Mouse (Mus musculus) left cerebral cortex, postnatal 10 days (tissue): ENCODE results near the gene Cyb5rl. TPM values are rescaled to one million over a fixed set of nuclear protein-coding genes. Genes with fewer than 3 reads are reported as not detected.
"Not testable (repeated sequence)": the region's sequence is repeated elsewhere in the genome, so short reads cannot be mapped to it uniquely, and the experiment has no call there.

ENCODE experiments used
- DNase-seq, 2 experiments: peaks; one replicate each; pipeline ENCODE4 v3.0.0; 2021 to 2022; ENCODE audit warnings: low spot score in 2 of 2, mixed read lengths in 1 of 2; ENCODE audit errors: extremely low spot score in 1 of 2
- intact Hi-C: fragments of 180-260 bp; cut with DNase I; formaldehyde crosslinking; loops from one replicate; pipeline ENCODE4 v1.15.1; 2025
- total RNA-seq, 2 experiments: library from RNA; stranded (reverse); gene quantifications; 2 replicates each; pipeline ENCODE4 v1.2.3; 2021

The Cyb5rl gene
- total RNA-seq, 2 experiments from 2014 or later: 9.0 to 9.7 TPM

DNA sequence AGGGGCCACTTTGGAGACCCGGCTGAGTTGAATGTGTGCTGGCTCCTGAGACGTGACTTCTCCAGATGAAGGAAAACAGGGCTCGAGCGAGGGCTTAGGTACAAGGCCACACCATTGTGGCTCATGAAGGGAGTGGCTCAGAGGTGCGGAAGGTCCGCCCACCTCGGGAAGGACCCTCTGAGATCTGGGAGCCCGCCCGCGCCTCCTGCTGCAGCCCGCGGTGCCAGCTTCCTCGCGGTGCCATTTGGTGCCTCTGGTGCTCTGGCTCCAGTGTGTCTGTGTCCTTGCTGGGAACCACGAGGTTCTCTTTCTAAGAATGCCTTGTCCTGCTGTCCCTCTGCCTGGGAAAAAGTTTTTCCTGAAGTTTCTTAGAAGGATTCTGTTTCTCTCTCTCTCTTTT lies 31.1 kb downstream of the Cyb5rl start:
- intact Hi-C loops: no loop called here
- no peak for DNase-seq

DNA sequence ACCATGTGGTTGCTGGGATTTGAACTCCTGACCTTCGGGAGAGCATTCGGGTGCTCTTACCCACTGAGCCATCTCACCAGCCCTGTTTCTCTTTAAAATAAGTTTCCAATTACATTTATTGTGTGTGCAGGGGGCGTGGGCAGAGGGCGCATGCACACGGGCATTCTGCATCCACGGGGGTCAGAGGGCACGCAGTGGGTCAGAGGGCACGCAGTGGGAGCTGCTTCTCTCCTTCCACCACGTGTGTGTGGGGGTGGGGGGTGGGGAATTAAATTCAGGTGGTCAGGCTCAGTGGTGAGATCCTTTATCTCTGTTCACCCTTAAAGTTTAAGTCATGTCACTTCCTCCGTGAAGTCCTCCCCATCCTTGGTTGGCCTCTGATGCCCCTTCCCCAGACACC lies 31.6 kb downstream of the Cyb5rl start:
- no peak for DNase-seq
- intact Hi-C loops: no loop called here

DNA sequence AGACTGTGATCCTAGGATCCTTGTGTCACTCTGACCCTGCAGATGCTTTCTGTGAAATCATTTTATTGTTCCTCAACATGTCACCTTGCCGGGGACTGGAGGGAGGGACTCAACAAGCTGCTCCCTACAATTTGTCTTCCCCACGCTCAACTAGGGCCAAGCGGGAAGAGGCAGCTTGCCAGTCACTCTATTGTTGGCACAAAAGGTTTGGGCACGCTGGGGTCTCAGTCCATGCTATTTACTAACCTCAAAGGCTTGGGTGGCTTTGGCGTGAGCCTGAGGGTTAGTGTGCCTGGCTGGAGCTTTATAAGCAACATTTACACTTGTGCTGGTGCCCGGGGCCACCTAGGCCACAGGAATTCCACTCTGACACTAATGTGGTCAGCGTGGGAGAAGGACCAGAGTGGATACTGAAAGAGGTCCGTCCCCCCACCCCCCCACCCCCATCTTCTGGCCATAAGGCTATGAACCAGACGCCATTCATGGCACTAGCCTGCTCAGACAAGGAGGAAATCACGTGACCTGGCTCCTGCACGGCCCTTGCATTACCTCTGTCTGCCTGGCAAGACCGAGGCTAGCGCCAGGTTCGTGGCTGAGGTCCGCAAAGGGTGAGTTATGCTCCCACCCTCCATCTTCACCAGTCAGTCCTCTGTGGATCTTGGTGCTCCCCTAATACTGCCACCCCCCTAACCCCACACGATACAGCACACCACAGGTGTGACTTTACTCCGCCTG lies 32.2 kb downstream of the Cyb5rl start:
- DNase-seq: no peak

DNA sequence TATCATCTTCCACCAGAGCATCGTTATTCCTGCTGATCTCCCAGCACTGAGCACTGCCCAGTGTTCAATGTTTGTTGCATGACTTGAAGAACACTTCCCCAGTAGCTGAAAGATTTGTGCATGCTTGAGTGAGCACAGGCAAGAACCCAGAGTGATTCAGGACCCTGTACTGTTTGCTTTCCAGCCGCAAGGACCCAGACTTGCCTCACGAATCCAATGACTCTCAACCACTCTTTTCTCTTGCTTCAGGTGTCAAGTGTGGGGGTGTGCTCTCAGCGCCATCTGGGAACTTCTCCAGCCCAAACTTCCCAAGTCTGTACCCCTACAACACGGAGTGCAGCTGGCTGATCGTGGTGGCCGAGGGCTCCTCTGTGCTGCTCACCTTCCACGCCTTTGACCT lies 35.4 kb downstream of the Cyb5rl start:
- intact Hi-C loops: no loop called here
- no peak for DNase-seq

More for the DNA sequence above, 32.2 kb downstream of the Cyb5rl start:
- intact Hi-C loops: no loop called here

DNA sequence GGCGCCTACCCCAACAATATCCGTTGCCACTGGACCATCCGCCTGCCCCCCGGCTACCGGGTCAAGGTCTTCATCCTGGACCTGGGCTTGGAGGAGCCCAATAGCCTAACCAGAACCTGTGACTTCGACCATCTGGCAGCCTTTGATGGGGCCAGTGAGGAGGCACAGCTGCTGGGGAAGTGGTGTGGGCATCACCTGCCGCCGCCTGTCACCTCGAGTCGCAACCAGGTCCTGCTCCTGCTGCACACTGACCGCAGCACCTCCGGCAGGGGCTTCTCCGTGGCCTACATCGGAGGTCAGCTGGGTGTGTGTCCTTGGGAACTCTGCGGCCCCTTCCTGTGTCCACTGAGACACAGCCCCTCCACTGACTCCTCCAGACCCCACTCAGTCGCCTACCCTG lies 40.0 kb downstream of the Cyb5rl start:
- intact Hi-C loops: no loop called here
- no peak for DNase-seq

DNA sequence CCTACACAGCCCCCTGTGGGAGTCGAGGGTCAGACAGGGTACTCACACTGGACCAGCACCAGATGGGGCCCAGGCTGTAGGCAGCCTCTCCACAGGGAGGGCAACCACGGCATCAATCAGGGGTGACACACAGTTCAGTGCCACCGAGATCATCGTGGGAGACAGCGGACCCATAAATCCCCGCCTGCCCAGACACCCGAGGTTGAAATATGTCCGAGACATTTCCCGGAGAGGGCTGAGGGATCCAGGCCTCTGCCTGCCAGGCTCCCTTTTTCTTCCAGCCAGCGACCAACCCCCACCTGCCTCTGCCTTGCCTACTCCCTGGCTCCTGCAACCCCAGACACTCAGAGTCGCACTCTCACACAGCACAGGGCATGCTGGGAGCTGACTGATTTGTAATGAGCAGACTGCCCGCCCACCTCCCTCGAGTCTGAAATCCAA lies 41.5 kb downstream of the Cyb5rl start:
- intact Hi-C loops: no loop called here
- no peak for DNase-seq

DNA sequence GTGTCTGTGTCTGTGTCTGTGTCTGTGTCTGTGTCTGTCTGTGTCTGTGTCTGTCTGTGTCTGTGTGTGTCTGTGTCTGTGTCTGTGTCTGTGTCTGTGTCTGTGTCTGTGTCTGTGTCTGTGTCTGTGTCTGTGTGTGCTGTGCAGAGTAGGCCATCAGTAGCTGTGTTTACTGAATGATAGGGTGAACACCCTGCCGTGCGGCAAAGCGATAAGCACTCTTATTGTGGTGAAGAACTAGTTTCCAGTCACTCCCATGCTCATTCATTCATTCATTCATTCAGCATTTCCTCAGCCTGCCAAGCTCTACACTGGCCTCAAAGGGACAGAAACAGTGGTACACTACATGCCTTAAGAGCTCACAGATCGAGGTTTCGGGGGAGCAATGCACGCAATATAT lies 42.4 kb downstream of the Cyb5rl start:
- DNase-seq, intact Hi-C loops: not testable (repeated sequence)

DNA sequence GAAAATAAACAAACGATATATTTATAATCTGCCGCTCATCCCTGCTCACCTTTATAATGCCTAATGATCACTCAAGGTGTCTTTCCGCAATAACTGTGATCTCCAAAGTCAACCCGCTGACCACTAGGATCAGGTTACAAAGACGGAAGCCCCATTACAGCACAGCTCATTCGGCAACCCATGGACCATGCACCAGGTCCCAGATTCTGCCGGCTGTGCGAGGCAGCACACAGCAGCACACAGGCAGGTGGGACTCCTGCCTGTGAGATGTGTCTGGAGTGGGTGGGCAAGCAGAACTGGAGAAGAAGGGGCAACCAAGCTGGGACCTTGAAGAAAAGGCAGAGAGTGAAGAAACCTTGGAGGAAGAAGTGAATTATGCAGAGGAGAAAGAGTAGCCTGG lies 47.5 kb downstream of the Cyb5rl start:
- DNase-seq: no peak
- intact Hi-C loops: no loop called here

DNA sequence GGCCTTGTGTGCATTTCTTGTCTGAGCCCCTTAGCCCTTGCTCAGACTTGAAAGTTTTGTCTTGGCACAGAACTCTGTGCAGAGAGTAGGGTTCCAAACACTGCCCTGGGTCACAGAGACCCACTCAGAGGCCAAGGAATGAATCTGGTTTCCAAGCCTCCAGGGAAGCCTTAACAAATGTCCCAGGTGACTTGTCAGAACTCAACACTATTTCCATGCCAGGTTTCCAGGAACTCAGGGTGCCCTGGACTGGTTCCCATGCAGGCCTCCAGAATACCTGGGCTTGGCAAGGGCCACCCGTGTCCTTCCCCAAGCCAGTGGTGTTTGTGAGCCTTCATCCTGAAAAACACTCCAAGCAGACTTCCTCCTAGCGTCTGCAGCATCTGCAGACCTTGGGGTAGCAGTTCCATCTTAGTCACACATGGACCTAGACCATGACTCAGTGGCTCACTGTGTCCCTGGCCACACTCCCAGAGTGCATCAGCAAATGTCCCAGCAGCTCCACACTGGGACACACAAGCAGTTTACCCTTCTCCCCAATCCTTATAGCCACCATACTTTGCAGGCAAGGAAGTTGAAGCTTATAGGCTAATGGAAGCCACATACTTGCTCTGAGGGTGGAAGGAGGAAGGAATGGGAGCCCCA lies 51.1 kb downstream of the Cyb5rl start:
- intact Hi-C loops: no loop called here
- no peak for DNase-seq

DNA sequence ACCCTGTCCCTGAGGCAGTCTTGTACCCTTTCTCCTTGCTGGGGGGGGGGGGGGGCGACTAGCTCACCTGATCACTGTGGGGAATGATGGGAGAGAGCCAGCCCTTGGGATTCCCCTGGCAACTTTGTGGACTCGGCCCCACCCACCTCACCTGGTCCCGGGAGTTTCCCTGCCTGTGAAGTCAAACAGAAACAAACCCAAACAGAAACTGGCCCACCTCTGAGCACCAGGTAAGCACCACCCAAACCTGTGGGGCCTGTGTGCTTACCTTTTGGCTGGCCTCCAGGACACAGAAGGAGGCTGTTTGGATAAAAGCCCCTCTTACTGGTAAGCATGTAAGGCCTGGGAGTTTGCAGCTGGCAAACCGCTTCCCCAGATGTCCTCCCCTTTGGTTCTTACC lies 52.3 kb downstream of the Cyb5rl start:
- intact Hi-C loops: no loop called here
- no peak for DNase-seq

DNA sequence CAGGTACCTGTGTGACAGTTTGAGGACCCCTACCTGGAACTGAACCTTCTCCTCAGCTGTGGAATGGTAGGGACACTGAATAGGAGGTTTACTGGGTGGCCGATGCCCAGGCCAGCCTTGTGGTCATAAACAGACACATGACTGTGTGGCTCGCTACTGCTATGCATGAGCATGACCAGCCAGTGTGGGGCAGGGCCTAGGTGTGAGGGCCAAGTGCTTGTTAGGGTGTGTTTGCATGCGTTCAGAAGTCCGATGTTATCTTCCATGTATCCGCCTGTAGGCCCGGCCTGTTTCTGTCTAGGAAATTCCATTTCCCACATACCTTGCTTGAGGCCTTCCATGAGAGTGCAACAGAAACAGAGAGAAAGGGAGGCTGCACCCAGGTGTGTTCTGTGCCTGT lies 53.9 kb downstream of the Cyb5rl start:
- intact Hi-C loops: no loop called here
- DNase-seq: no peak

DNA sequence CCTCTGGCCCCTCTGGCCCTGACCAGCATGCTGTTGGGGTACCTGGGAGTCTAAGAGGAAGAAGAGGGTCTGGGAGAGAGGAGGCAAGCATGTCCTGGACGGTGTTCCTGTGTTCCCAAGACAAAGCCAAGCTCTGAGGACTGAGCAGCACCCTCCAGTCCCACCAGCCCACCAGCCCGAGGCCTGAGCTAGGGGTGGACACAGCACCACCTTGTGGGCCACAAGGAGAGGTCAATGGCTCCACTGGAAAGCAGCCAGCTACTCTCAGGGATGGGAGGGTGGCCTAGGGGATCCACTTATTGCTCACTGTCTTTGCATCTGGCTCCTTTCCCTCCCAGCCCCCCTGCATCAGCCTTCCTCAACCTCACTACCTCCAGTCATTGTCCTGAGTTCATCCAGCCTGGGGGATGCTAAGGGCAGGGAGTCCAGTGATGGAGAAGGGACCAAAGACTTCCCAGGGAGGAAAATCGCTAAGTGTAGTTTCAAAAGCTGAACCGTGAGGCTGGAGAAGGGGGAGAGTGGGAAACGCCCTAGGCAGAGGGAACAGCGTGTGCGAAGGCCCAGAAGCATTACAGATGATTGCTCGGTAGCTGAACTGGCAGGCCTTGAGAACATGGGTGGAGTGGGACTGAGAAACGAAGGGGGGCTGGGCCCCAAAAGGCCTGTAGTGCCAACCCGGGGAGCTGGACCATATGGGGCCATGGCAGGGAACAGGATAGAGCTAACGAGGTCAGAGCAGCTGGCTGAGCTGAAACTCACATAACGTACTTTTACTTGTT lies 54.6 kb downstream of the Cyb5rl start:
- peak in 1 of 2 experiments; percentile 63 for DNase-seq
- intact Hi-C loops: no loop called here

DNA sequence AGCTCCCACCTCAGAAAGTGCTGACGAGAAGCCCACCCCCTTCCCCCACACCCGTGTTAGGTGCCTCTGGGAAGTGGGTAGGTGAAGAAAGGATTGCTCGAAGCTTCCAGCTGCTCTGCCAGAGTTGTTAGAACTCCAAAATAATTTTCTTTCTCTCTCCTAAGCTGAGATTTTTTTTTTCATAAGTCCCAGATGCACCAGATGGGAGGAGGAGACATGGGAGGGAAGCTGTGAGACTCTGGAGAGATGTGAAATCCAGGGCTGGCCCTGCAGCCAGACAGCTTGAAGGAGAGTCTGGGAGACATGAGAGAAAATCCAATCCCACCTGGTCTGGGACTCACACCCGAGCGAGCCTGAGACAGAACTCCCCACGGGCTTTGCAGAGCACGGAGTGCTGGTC lies 57.6 kb downstream of the Cyb5rl start:
- no peak for DNase-seq
- intact Hi-C loops: no loop called here

DNA sequence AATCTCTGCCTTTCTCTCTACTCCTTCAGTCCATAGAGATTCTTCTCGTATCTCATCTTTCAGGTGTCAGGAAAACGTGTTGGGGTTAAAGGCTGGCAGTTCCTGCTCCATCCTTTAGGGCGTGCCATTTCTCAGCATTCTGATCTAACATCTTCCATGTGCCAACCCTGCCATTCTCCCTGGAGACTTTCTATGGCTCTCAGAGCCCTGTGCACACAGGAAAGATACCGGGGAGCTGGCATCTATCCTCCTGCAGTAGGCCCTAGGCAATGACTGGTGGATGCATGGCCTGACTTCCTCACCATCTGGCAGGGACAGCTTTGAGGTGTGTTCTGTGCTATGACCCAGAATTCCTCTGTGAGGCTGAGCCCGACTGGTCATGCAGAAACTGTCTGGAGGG lies 58.3 kb downstream of the Cyb5rl start:
- intact Hi-C loops: no loop called here
- DNase-seq: no peak

DNA sequence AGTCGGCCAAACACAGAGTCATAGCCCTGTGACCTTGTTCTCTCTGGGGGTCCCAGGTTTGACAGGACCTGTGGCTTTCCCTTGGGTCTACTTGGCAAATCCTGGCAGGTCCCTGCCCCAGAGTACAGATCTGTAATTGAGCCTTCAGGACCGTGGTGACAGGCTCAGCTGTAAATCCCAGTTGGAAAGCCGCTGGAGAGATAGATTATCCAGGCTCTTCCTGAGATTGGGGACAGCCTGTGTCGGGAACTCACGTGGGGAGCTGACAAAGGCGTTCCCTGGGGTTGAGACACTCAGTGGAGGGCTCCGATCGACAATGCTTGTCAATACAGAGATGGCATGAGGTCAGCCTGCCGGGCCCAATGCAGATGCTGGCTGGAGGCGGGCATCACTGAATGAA lies 59.6 kb downstream of the Cyb5rl start:
- DNase-seq: no peak
- intact Hi-C loops: no loop called here

DNA sequence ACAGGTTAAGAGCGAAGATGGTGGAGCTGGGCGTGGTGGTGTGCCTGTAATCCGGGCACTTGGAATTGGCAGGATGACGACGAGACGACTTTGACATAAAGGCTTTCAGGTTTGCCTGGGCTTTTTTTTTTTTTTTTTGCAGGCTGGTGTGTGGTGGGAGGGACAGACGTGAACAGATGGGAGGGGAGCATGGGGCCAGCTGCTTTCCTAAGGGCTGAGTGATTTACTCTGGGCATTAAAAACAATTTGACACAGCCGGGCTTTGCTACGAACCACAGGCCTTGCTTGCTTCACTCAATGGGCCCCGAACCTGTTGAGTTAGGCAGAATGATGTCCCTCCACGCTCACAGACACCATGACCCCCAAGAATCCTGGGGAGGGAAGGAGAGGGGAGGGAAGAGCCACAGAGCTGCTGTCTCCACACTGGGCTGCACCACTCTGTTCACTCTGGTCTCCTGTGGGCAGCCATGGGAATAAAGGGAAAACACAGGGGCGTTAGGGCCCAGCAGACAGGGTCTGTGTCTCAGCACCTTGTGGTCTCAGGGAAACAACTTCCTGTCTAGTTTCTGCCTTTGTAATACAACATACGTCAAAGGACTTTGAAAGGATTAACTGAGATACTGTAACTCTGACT lies 60.2 kb downstream of the Cyb5rl start:
- no peak for DNase-seq
- intact Hi-C loops: no loop called here

DNA sequence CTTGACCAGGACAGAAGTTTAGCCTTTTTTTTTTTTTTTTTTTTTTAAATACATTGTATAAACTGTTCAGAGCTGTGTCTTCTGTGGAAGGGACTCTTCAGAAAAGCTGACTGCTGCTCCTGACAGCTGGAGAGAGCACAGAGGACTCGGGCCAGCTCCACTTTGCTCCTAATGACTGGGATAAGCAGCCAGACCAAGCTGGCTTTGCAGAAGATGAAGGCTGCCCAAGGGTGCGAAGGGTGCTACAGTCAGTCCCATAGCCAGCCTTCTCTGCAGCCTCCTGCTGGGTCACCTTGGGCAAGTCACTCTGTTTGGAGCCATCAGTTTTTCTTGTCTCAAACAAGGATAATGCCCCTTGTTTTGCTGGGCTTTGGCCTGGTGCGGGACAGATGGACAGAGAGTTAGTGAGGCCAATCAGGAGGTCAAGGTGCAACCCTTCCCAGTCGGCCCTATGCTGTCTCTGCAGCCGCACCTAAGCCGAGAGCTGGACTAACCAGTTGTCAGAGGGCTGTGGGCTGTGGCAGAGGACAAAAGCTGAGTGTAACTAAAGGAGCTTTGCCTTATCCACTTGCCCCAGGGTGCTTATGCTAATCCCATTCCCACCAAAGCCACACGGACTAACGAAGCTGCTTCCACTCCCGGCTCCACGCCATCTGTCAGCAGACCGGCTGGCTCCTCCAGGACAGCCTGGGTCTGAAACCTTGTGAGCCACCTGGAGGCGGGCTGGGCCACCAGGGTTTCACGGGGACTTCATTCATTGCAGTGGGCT lies 61.3 kb downstream of the Cyb5rl start:
- intact Hi-C loops: no loop called here
- DNase-seq: no peak

DNA sequence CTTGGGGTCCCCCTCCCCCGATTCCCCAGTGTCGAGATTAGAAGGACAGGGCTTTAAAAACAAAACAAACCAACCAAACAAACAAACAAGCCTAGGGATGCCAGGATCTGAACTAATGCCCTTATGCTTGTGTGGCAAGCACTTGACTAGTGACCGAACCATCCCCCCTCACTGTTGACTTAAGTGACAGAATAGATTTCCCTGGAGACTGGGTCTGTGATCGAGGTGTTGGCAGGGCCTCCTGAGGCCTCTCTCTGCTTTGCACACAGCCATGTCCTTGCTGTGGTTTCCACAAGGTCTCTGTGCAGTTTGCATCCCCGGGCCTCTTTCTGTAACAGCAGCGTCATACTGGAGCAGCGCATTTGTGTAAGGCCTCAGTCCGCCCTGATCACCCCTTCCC lies 62.6 kb downstream of the Cyb5rl start:
- intact Hi-C loops: no loop called here
- no peak for DNase-seq

DNA sequence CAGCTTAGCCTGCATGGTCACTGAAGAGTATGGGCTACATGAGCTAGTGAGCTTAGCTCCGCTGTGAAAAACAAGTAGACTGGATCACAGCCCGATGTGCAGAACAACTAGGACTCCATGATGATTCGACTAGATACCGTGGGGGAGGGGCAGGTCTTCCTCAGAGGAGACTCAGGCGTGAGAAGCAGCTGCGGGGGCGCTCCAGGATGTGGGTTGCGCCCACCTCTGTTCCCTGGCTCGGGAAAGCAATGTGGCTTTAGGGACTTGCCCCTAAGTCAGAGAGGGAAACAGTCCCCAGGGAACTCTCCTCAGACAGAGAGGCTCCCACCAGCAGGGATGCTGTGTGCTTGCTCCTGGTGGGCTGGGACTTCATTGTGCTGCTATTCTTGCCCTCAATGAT lies 63.7 kb downstream of the Cyb5rl start:
- intact Hi-C loops: no loop called here
- DNase-seq: peak in 1 of 2 experiments; percentile 81
